Mouse (Mus musculus) hindbrain, embryonic 13.5 days (tissue): ENCODE data around the gene Prdm2. TPM values are rescaled to one million over a fixed set of nuclear protein-coding genes. Genes with fewer than 3 reads are reported as not detected.

ENCODE experiments used
- ATAC-seq: fragments of 200-750 bp; cut with Nextera tagmentation; 2 replicates; pipeline ENCODE4 v1.8.0; 2017; ENCODE audit warnings: moderate TSS enrichment; ENCODE audit not compliant: low FRiP score
- H3K27ac ChIP-seq: fragments of 300-500 bp; sonication (generic); 2 replicates; pipeline ENCODE4 v1.5.1; 2015; ENCODE audit warnings: inconsistent platforms, mild to moderate bottlenecking, moderate library complexity
- H3K27me3 ChIP-seq: fragments of 300-500 bp; sonication (generic); 2 replicates; pipeline ENCODE4 v1.6.1; 2015; ENCODE audit warnings: mild to moderate bottlenecking, inconsistent platforms
- H3K36me3 ChIP-seq: fragments of 300-500 bp; sonication (generic); 2 replicates; pipeline ENCODE4 v1.6.1; 2015; ENCODE audit warnings: mild to moderate bottlenecking, inconsistent platforms
- H3K4me1 ChIP-seq: fragments of 300-500 bp; sonication (generic); replicated peaks from 2 replicates; pipeline ENCODE4 v1.6.1; 2015; ENCODE audit warnings: inconsistent platforms
- H3K4me2 ChIP-seq: fragments of 300-500 bp; sonication (generic); 2 replicates; pipeline ENCODE4 v1.6.1; 2015; ENCODE audit warnings: inconsistent platforms, mild to moderate bottlenecking, moderate library complexity
- H3K4me3 ChIP-seq: fragments of 300-500 bp; sonication (generic); 2 replicates; pipeline ENCODE4 v1.5.1; 2015; ENCODE audit warnings: mild to moderate bottlenecking, inconsistent platforms
- H3K9ac ChIP-seq: fragments of 300-500 bp; sonication (generic); 2 replicates; pipeline ENCODE4 v1.6.1; 2015; ENCODE audit warnings: mild to moderate bottlenecking, inconsistent platforms
- H3K9me3 ChIP-seq: fragments of 300-500 bp; sonication (generic); 2 replicates; pipeline ENCODE4 v1.6.1; 2016; ENCODE audit warnings: inconsistent platforms
- WGBS: fragments of 180-500 bp; shearing (Covaris S2); methylation state at CpG from one replicate; pipeline ENCODE4 v1.1.7; 2015; 5-methylcytosine and 5-hydroxymethylcytosine counted together
- polyA plus RNA-seq: library from polyadenylated mRNA; unstranded; fragments of >200 nt; fragmentation: Nextera tagmentation; extraction: Ambion mirVana; gene quantifications from 2 replicates; pipeline ENCODE4 v1.2.1, GENCODE M21; 2015

Gene Prdm2
- polyA plus RNA-seq, 1 experiment from 2014 or later, result 17.6 TPM

DNA sequence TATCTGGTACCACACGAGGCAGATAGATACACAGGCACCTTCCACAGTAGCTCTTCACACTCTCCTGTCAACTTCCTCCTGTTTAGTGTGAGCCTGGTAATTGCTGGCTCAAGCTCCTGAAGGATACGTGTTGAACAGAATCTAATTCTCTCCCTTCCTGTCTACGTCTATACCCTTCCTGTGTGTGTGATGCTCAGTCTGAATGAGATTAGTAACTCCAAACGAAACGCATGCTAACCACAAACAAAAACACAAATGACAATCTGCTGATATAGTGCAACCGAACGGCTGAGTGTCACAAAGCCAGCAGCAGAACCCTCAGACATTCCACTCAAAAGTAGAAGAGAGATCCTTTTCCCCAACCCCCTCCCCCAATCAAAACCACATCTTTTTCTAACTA, 69.2 kb downstream of the Prdm2 start:
- no peak overlapping the region for H3K4me3 ChIP-seq
- H3K4me1 ChIP-seq, result peaks cover 31% of the 10 kb centered on the region
- no peak overlapping the region for H3K27ac ChIP-seq
- H3K4me2 ChIP-seq, result no peak overlapping the region
- H3K9ac ChIP-seq, result no peak overlapping the region
- H3K27me3 ChIP-seq, result no peaks in the 10 kb centered on the region
- H3K36me3 ChIP-seq, result peaks cover 30% of the 10 kb centered on the region
- no peaks in the 10 kb centered on the region for H3K9me3 ChIP-seq
- no peak for ATAC-seq
- 64% methylated on average over 7 of the region's 7 CpGs for WGBS

DNA sequence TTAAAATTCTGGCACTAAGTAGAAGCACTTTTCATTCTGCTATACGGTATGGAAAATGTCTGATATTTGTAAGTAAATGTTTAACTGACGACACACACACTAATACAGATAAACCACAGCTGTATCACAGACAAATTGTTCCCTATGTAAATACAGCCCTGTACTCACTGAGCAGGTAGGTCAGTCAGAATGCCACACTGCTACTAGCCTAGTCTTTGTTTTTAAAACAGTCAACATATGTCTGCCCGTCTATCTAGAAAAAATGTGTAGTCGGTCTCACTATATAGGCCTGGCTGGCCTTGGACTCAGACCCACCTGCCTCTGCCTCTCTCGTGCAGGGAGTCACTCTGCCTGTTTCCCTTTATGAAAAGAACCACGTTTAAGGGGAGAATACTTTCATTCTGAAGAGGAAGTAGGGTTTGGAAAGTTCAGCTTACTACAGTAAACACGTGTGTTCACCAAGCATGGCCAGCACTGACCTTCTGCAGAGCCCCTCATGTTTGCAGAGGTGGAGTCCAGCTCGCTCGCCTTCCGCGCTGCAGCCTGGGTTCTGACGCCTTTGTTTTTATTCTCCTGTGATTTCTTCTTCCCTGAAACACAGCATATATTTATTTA, 71.0 kb downstream of the Prdm2 start:
- Histone ChIP-seq H3K4me1 (peaks cover 24% of the 10 kb centered on the region), H3K4me3 (no peak overlapping the region), H3K9me3 (no peaks in the 10 kb centered on the region), H3K27ac (no peak overlapping the region), H3K4me2 (no peak overlapping the region), H3K9ac (no peak overlapping the region), H3K36me3 (peaks cover 34% of the 10 kb centered on the region), H3K27me3 (no peaks in the 10 kb centered on the region)
- no peak for ATAC-seq
- WGBS, result 82% methylated on average over 12 of the region's 12 CpGs

DNA sequence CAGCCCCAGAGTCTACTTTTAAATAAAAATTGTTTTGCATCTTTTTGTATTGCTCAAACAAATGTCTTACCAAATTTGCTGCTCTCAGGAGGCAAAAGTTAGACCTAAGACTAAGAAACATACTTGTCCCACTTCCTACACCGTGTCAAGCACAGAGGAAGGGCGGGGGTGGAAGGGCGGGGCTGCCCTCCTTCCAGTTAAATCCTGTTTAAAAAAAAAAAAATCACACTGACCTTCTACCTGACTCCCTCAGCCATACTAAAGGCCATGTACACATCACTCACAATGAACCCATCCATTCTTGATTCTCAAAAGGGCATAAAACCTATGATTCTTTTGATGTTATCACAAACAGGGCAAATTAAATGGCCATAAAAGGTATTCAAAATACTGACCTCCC, 71.9 kb downstream of the Prdm2 start:
- ATAC-seq, result no peak
- 97% methylated on average over 3 of the region's 3 CpGs for WGBS
- H3K4me1 ChIP-seq, result peaks cover 20% of the 10 kb centered on the region

DNA sequence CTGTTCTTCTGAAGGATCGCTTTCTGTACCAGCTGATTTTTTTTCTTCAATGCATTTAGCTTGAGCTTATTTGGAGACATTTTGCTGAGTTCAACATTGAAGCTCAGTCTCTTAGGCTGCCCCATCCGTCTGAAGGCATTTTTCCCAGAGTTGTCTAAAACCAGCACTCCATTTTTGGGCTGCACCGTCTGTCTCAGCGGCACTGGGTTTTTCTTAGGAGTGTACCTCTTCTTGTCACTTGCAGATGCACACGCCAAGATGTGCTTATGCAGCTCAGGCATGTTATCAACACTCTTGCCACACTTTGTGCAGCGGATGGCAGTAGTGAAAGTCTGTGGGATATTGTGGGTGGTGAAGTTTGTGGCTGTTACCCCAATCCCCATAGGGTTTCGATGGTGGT, 80.4 kb downstream of the Prdm2 start:
- no peaks in the 10 kb centered on the region for H3K4me1 ChIP-seq
- H3K36me3 ChIP-seq, result peaks cover 81% of the 10 kb centered on the region
- no peak for ATAC-seq
- no peak overlapping the region for H3K27ac ChIP-seq
- no peak overlapping the region for H3K9ac ChIP-seq
- WGBS, result 94% methylated on average over 7 of the region's 7 CpGs
- H3K9me3 ChIP-seq, result no peaks in the 10 kb centered on the region
- no peak overlapping the region for H3K4me2 ChIP-seq
- no peak overlapping the region for H3K4me3 ChIP-seq
- no peaks in the 10 kb centered on the region for H3K27me3 ChIP-seq

More for the DNA sequence above, 71.9 kb downstream of the Prdm2 start:
- no peak overlapping the region for H3K4me2 ChIP-seq
- H3K4me3 ChIP-seq, result no peak overlapping the region
- peaks cover 38% of the 10 kb centered on the region for H3K36me3 ChIP-seq
- no peaks in the 10 kb centered on the region for H3K27me3 ChIP-seq
- H3K9me3 ChIP-seq, result no peaks in the 10 kb centered on the region
- no peak overlapping the region for H3K27ac ChIP-seq
- no peak overlapping the region for H3K9ac ChIP-seq

DNA sequence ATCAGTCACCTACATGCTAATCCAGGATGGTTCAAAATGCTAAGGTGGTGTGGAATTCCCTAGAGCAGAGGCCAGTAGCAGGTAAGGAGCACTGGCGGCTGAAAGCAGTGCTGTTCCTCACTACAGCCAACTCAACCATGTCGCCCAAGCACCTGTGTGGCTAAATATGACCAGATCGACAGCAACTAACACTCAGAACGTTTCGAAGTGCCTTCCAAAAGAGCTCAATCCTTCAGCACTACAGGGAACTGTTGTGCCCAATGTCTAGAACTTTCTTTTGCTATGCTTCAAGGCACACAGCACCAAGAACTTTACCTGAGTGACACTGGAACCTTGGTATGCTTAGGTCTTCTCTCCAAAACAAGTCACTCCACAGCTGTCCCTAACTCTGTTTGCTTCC, 82.4 kb downstream of the Prdm2 start:
- no peak overlapping the region for H3K9ac ChIP-seq
- no peak overlapping the region for H3K4me2 ChIP-seq
- no peak overlapping the region for H3K27ac ChIP-seq
- H3K4me3 ChIP-seq, result no peak overlapping the region
- no peaks in the 10 kb centered on the region for H3K27me3 ChIP-seq
- H3K4me1 ChIP-seq, result peaks cover 4% of the 10 kb centered on the region; the same call in 1 of the 2 replicates
- peaks cover 77% of the 10 kb centered on the region for H3K36me3 ChIP-seq
- no peak for ATAC-seq
- no peaks in the 10 kb centered on the region for H3K9me3 ChIP-seq
- 95% methylated on average over 5 of the region's 5 CpGs for WGBS

DNA sequence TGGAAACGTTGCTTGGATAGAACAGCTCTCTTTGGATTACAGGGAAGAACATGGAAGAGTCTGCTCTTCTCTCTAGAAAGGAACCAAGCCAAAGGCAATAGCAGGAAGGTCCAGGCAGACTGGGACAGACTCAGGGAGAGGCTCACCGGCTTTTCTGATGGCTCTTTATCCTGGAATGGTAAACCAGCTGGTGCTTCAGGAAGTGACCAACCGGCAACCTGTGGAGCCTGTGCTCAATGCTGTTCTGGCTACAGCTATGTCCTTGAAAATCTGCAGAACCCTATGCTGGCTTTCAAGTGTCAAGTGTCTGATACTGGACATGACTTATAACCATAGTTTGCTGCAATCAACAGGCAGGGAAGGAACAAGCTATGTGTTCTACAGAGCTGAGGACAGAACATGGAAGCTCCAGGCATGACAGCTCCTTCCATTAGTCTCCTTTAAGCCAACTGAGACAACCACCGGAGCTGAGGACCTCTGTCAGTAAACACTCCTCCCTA, 83.5 kb downstream of the Prdm2 start:
- Histone ChIP-seq H3K4me1 (peaks cover 14% of the 10 kb centered on the region; the same call in 1 of the 2 replicates), H3K4me2 (no peak overlapping the region), H3K27ac (no peak overlapping the region), H3K4me3 (no peak overlapping the region), H3K36me3 (peaks cover 66% of the 10 kb centered on the region), H3K9ac (no peak overlapping the region), H3K27me3 (no peaks in the 10 kb centered on the region), H3K9me3 (no peaks in the 10 kb centered on the region)
- 93% methylated on average over 4 of the region's 4 CpGs for WGBS
- ATAC-seq, result no peak

DNA sequence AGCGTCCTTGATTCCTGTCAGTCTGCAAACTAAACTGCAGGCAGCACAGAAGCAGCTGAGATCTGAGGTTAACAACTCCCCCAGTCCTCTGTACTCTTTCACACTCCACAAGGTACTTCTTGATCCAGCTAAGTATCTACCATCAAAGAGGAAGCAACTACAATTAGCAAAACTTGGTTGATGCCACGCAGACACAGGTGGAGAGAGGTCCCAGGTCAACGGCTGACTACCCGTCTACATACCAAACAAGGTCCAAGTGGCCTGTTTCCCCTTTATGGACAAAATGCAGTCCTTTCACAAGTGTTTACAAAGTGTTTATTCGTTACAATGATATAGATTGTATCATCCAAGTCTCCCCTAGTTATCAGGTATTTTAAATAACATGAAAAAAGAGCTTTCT, 85.6 kb downstream of the Prdm2 start:
- 90% methylated on average over 5 of the region's 5 CpGs for WGBS
- H3K27ac ChIP-seq, result no peak overlapping the region
- no peak for ATAC-seq
- H3K4me2 ChIP-seq, result no peak overlapping the region
- peaks cover 28% of the 10 kb centered on the region; the same call in 1 of the 2 replicates for H3K4me1 ChIP-seq
- H3K4me3 ChIP-seq, result no peak overlapping the region
- peaks cover 44% of the 10 kb centered on the region for H3K36me3 ChIP-seq
- H3K27me3 ChIP-seq, result no peaks in the 10 kb centered on the region
- no peaks in the 10 kb centered on the region for H3K9me3 ChIP-seq
- H3K9ac ChIP-seq, result no peak overlapping the region

DNA sequence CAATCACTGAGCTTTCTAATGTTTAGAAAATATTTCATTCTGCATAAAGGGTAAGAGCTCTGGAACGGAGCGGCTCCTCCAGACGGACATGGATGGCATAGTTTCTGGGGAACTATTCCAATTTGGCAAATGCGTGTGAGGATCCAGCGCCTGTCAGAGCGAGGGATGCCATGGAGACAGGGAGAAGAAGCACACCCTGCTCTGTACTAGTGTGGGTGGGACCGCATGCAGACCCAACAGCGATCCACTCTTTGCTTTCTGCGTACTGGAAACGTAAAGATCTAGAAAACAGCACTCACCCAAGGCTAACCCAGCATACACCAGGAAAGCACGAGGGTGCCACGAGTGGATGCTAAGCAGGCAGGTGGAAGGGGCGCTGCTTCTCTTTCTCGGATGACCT, 86.3 kb downstream of the Prdm2 start:
- Histone ChIP-seq H3K27me3 (no peaks in the 10 kb centered on the region), H3K4me1 (peaks cover 28% of the 10 kb centered on the region; the same call in 1 of the 2 replicates), H3K27ac (no peak overlapping the region), H3K9me3 (no peaks in the 10 kb centered on the region), H3K36me3 (peaks cover 37% of the 10 kb centered on the region), H3K9ac (no peak overlapping the region), H3K4me3 (no peak overlapping the region), H3K4me2 (no peak overlapping the region)
- 94% methylated on average over 14 of the region's 14 CpGs for WGBS
- no peak for ATAC-seq

DNA sequence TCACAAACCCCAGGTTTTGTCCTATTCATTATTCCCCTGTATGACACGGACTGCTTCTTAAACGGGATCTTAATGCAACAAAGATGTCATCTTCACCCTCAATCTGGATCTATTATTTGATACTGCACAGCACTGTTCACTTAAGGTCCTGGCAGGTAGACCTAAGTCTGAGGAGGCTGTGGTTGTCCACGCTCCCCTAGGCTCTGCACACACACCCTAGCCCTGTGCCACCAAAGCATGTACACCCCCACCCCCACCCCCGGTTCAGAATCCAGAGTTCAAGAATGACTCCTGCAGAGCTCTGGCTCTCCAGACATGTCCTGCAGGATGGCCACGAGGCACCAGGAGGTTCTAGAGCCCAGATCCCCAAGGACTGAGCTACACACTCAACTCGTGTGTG, 87.5 kb downstream of the Prdm2 start:
- Histone ChIP-seq H3K4me3 (no peak overlapping the region), H3K36me3 (peaks cover 26% of the 10 kb centered on the region), H3K27me3 (no peaks in the 10 kb centered on the region), H3K4me2 (no peak overlapping the region), H3K9ac (no peak overlapping the region), H3K4me1 (peaks cover 29% of the 10 kb centered on the region; the same call in 1 of the 2 replicates), H3K27ac (no peak overlapping the region), H3K9me3 (no peaks in the 10 kb centered on the region)
- 89% methylated on average over 6 of the region's 6 CpGs for WGBS
- ATAC-seq, result no peak

DNA sequence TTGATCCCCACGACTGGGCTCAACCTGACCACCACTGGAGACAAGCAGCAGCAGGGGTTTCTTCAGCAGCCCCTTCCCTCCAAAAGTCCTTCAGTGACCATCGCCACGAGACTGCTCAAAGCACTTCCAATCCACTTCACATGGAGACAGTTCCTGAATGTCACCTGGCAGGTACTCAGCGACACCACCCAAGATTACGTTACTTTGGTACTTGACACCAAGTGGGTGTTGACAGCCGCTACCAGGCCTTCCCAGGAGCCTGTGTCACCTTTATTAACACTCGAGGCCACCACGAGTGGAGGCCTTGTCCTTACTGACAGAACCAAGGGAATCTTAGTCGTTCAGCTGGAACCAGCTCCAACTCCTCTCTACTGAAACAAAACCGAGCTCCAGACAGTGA, 89.8 kb downstream of the Prdm2 start:
- peaks cover 9% of the 10 kb centered on the region for H3K36me3 ChIP-seq
- H3K27ac ChIP-seq, result no peak overlapping the region
- H3K27me3 ChIP-seq, result no peaks in the 10 kb centered on the region
- no peak overlapping the region for H3K4me3 ChIP-seq
- H3K9ac ChIP-seq, result no peak overlapping the region
- no peaks in the 10 kb centered on the region for H3K9me3 ChIP-seq
- WGBS, result 81% methylated on average over 10 of the region's 10 CpGs
- H3K4me1 ChIP-seq, result peaks cover 51% of the 10 kb centered on the region
- H3K4me2 ChIP-seq, result no peak overlapping the region
- no peak for ATAC-seq

DNA sequence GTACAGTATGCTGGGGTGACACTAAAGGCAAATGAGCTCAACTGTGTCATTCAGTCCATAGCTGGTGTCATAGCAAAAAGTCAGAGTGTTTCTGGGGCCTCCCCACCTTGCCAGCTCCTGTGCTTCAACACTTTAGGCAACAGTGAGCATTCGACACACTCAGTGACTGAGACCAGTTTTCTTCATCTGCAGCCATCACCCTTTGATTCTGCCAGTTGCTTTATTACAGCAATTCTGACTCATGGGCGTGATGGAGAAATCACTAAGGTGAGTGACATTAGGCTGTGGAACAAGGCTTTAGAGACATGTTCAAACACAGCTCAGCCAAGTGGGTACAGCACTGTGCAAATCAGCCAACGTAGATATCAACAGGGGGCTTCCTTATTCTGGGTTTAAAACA, 91.6 kb downstream of the Prdm2 start:
- Histone ChIP-seq H3K4me2 (no peak overlapping the region), H3K4me1 (peaks cover 56% of the 10 kb centered on the region), H3K36me3 (peaks cover 4% of the 10 kb centered on the region; the same call in 1 of the 2 replicates), H3K27me3 (no peaks in the 10 kb centered on the region), H3K9me3 (no peaks in the 10 kb centered on the region), H3K4me3 (no peak overlapping the region), H3K27ac (no peak overlapping the region), H3K9ac (no peak overlapping the region)
- no peak for ATAC-seq
- 84% methylated on average over 3 of the region's 3 CpGs for WGBS

DNA sequence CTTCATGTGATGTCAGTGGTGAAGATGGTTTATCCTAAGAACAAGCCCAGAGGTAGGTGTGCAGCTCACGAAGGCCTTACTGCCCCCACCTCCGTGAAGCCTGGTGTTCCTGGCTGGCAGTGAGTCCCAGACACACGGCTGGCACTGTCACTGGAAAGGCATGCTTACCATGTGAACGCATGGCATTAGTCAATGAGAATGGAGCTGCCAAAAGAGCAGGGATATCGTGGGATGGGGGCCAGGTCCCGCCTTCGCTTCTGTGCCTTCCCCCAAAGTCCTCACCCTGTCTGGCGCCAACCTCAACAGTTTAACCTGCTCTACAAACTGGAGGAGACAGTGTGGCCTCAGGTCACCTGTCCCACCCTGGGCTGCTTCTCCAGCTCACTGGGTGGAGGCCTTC, 92.8 kb downstream of the Prdm2 start:
- 87% methylated on average over 8 of the region's 8 CpGs for WGBS
- no peaks in the 10 kb centered on the region for H3K9me3 ChIP-seq
- ATAC-seq, result no peak
- H3K27ac ChIP-seq, result no peak overlapping the region
- peaks cover 53% of the 10 kb centered on the region for H3K4me1 ChIP-seq
- H3K36me3 ChIP-seq, result peaks cover 3% of the 10 kb centered on the region; the same call in 1 of the 2 replicates
- no peak overlapping the region for H3K9ac ChIP-seq
- no peak overlapping the region for H3K4me3 ChIP-seq
- no peaks in the 10 kb centered on the region for H3K27me3 ChIP-seq
- H3K4me2 ChIP-seq, result no peak overlapping the region

DNA sequence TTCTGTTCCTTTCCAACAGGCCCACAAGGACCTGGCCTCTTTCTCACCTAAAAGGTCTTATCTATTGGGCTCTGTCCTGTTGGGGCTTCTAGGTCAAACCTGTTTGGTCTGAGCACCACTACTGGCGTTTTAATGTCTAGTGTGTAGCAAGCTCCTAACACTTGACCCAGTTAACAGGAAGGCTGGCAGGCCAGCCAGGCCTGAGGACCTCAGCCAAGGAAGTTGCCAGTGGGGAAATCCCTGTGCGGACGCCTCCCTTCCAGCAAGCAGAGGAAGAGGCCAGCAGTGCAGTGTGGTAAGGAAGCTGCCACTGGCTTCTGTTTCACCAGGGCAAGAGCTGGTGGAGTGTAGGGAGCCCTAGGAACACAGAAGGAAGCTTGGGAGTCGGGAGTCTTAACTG, 94.0 kb downstream of the Prdm2 start:
- H3K4me1 ChIP-seq, result peaks cover 55% of the 10 kb centered on the region
- no peaks in the 10 kb centered on the region for H3K9me3 ChIP-seq
- no peak for ATAC-seq
- no peak overlapping the region for H3K9ac ChIP-seq
- H3K4me3 ChIP-seq, result no peak overlapping the region
- peak overlapping the region; percentile 41; the same call in 1 of the 2 replicates for H3K27ac ChIP-seq
- 75% methylated on average over 4 of the region's 4 CpGs for WGBS
- no peak overlapping the region for H3K4me2 ChIP-seq
- no peaks in the 10 kb centered on the region for H3K27me3 ChIP-seq
- H3K36me3 ChIP-seq, result peaks cover 3% of the 10 kb centered on the region; the same call in 1 of the 2 replicates
